11 mouse cellular contexts compared by ENCODE assay signal in the genomic region with DNA sequence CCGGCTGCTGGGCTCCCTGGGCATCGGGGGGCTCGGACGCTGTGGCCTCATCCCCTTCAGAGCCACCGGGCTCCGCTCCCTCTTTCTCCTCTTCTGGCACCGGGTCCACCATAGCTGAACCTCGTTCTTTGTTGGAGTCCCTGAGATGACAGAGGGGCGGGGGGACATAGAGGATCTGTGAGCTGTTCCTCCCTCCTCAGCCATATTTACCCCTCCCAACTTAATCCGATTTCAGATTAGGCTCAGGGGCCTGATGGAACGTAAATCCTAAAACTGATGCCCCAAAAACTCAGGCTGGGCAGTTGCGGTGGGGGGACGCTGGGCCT. TPM values are rescaled to one million over a fixed set of nuclear protein-coding genes. Genes with fewer than 3 reads are reported as not detected.
A peak's percentile ranks its signal among the peaks of the same experiment; 100 is the strongest.
DNase-seq lines count a peak whose midpoint lies in the region; ATAC-seq and TF ChIP-seq lines count a peak whose summit lies in the region.
"Had no signal": no experiment of that assay in that cellular context is flagged by ENCODE, and none has a peak within 500 bp of the region (broad histone marks: within the 10 kb centered on the region; RNA-seq: fewer than 3 reads in every experiment).

No protein-coding gene starts in this region.

- TF ChIP-seq EP300 in heart, postnatal 0 days (IDR thresholded peaks at IDR 0.05; ENCODE audit: low read depth) = no peak

- H3K9me3 ChIP-seq in heart, postnatal 0 days (replicated peaks; ENCODE audit: control insufficient read depth, low read length) = no peaks in the 10 kb centered on the region
- peaks cover 25% of the 10 kb centered on the region for H3K9me3 ChIP-seq in hindbrain, embryonic 11.5 days (ENCODE audit: control insufficient read depth, low read length)
- peaks cover 39% of the 10 kb centered on the region for H3K9me3 ChIP-seq in midbrain, embryonic 12.5 days

- peaks cover 28% of the 10 kb centered on the region for H3K4me1 ChIP-seq in heart, postnatal 0 days (ENCODE audit: control insufficient read depth, insufficient read depth)
- H3K4me1 ChIP-seq in cortical plate, adult 2 months (ENCODE audit: control insufficient read depth, insufficient read depth, low read length) = no peaks in the 10 kb centered on the region
- peaks cover 12% of the 10 kb centered on the region for H3K4me1 ChIP-seq in hindbrain, embryonic 11.5 days (replicated peaks; ENCODE audit: control insufficient read depth, insufficient read depth, low read length)
- H3K4me1 ChIP-seq in midbrain, embryonic 12.5 days = peaks cover 12% of the 10 kb centered on the region

- peak overlapping the region; percentile 97 for H3K4me2 ChIP-seq in heart, postnatal 0 days (ENCODE audit: low read depth, low read length)
- H3K4me2 ChIP-seq in hindbrain, embryonic 11.5 days (replicated peaks; ENCODE audit: low read depth, low read length) = peak overlapping the region; percentile 80
- H3K4me2 ChIP-seq in midbrain, embryonic 12.5 days (replicated peaks) = peak overlapping the region; percentile 61

- 6% methylated on average over 8 of the region's 13 CpGs for WGBS in heart, postnatal 0 days
- WGBS in hindbrain, embryonic 11.5 days = 7% methylated on average over 13 of the region's 13 CpGs
- 2% methylated on average over 13 of the region's 13 CpGs for WGBS in midbrain, embryonic 12.5 days

- peak overlapping the region; percentile 59 for H3K4me3 ChIP-seq in heart, postnatal 0 days (ENCODE audit: low read depth, low read length)
- peak overlapping the region; percentile 59 for H3K4me3 ChIP-seq in cortical plate, adult 2 months (ENCODE audit: insufficient read depth, low read length)
- peak overlapping the region; percentile 68 for H3K4me3 ChIP-seq in hindbrain, embryonic 11.5 days (ENCODE audit: low read depth, low read length)
- H3K4me3 ChIP-seq in midbrain, embryonic 12.5 days = peak overlapping the region; percentile 69

- TF ChIP-seq CTCF in heart, postnatal 0 days (IDR thresholded peaks at IDR 0.05; ENCODE audit: low read depth) = no peak
- TF ChIP-seq CTCF in cortical plate, adult 2 months (IDR thresholded peaks at IDR 0.05; ENCODE audit: extremely low read depth, insufficient read depth, low read length) = no peak

- H3K9ac ChIP-seq in heart, postnatal 0 days (replicated peaks; ENCODE audit: low read depth, low read length) = no peak overlapping the region
- peak overlapping the region; percentile 97 for H3K9ac ChIP-seq in hindbrain, embryonic 11.5 days (ENCODE audit: low read depth, low read length)
- H3K9ac ChIP-seq in midbrain, embryonic 12.5 days (replicated peaks) = peak overlapping the region; percentile 90

- H3K27me3 ChIP-seq in heart, postnatal 0 days (ENCODE audit: control insufficient read depth, insufficient read depth, low read length) = peaks cover 78% of the 10 kb centered on the region
- H3K27me3 ChIP-seq in hindbrain, embryonic 11.5 days (ENCODE audit: control insufficient read depth, insufficient read depth, low read length) = peaks cover 18% of the 10 kb centered on the region
- H3K27me3 ChIP-seq in midbrain, embryonic 12.5 days = peaks cover 18% of the 10 kb centered on the region

- TF ChIP-seq POLR2A in cortical plate, adult 2 months (IDR thresholded peaks at IDR 0.05; ENCODE audit: extremely low read depth, insufficient read depth, low read length) = no peak

- no peak overlapping the region for H3K27ac ChIP-seq in heart, postnatal 0 days (ENCODE audit: low read depth)
- H3K27ac ChIP-seq in cortical plate, adult 2 months (ENCODE audit: insufficient read depth, low read length) = peak overlapping the region; percentile 42
- H3K27ac ChIP-seq in hindbrain, embryonic 11.5 days (ENCODE audit: low read depth, low read length) = peak overlapping the region; percentile 98
- H3K27ac ChIP-seq in midbrain, embryonic 12.5 days (replicated peaks) = peak overlapping the region; percentile 98

- ATAC-seq in heart, postnatal 0 days (ENCODE audit: insufficient read depth, low read depth) = no peak
- peak; percentile 30 for ATAC-seq in hindbrain, embryonic 11.5 days (ENCODE audit: low FRiP score)
- peak; percentile 41 for ATAC-seq in midbrain, embryonic 12.5 days (ENCODE audit: low FRiP score, low read depth)

- no peaks in the 10 kb centered on the region for H3K36me3 ChIP-seq in heart, postnatal 0 days (replicated peaks; ENCODE audit: control insufficient read depth, insufficient read depth, low read length)
- H3K36me3 ChIP-seq in hindbrain, embryonic 11.5 days (ENCODE audit: control insufficient read depth, insufficient read depth, low read length) = peaks cover 38% of the 10 kb centered on the region
- peaks cover 47% of the 10 kb centered on the region for H3K36me3 ChIP-seq in midbrain, embryonic 12.5 days

- no peak for DNase-seq in heart, postnatal 0 days (ENCODE audit: low spot score)
- DNase-seq in heart, adult 18-20 months = no peak
- no peak for DNase-seq in hindbrain, embryonic 11.5 days (ENCODE audit: low spot score)
- no peak for DNase-seq in spleen, postnatal 4 days (ENCODE audit: low spot score in 2 of 2)
- no peak for DNase-seq in adrenal gland, adult 2 months
- DNase-seq in frontal cortex, postnatal 25 days (ENCODE audit: low spot score in 2 of 2) = no peak

RNA-seq across cellular contexts. Expression of a gene that starts 1.1 kb away (rescaled TPM):
- 0.31 TPM in 1 of 2 replicates, not detected in the other for total RNA-seq in heart, postnatal 0 days (2014; rRNA removed; ENCODE audit: low replicate concordance)
- not detected in 2 replicates for polyA plus RNA-seq in heart, postnatal 0 days (2015; fragmentation: Nextera tagmentation; extraction: Ambion mirVana)
- under 1 TPM in 1 of 2 experiments, not detected in 1; 0.05 TPM for total RNA-seq in heart, adult 18-20 months (2021)
- 5.6 and 7.5 TPM in 2 replicates for polyA plus RNA-seq in cortical plate, adult 2 months (2012; rRNA removed)
- polyA plus RNA-seq in hindbrain, embryonic 11.5 days (2014; fragmentation: Nextera tagmentation; extraction: Ambion mirVana) = 3.9 and 4.6 TPM in 2 replicates
- polyA plus RNA-seq in midbrain, embryonic 12.5 days (2016; fragmentation: Nextera tagmentation; extraction: Ambion mirVana) = 7.8 and 9.7 TPM in 2 replicates
- total RNA-seq in adrenal gland, adult 2 months (2021) = under 1 TPM in 1 of 2 experiments, not detected in 1; 0.07 TPM
- not detected in 2 replicates for polyA plus RNA-seq in adrenal gland, adult 2 months (2012; rRNA removed)
- total RNA-seq: hematopoietic stem cell, adult 5-6 weeks; MEL; monocyte, adult 5-6 weeks had no signal

RNA-seq across cellular contexts. Expression of a gene that starts 31.0 kb away (rescaled TPM):
- total RNA-seq in heart, postnatal 0 days (2014; rRNA removed; ENCODE audit: low replicate concordance) = 50.2 and 50.6 TPM in 2 replicates
- polyA plus RNA-seq in heart, postnatal 0 days (2015; fragmentation: Nextera tagmentation; extraction: Ambion mirVana) = 15.1 and 15.4 TPM in 2 replicates
- 10 to 100 TPM; 68.3 to 71.9 TPM for total RNA-seq in heart, adult 18-20 months (2021)
- polyA plus RNA-seq in cortical plate, adult 2 months (2012; rRNA removed) = 24.8 and 26.4 TPM in 2 replicates
- polyA plus RNA-seq in hindbrain, embryonic 11.5 days (2014; fragmentation: Nextera tagmentation; extraction: Ambion mirVana) = 17.7 and 18.2 TPM in 2 replicates
- polyA plus RNA-seq in midbrain, embryonic 12.5 days (2016; fragmentation: Nextera tagmentation; extraction: Ambion mirVana) = 22.3 and 23.5 TPM in 2 replicates
- total RNA-seq in adrenal gland, adult 2 months (2021) = 10 to 100 TPM; 50.4 to 57.8 TPM
- polyA plus RNA-seq in adrenal gland, adult 2 months (2012; rRNA removed) = 61.5 and 62.6 TPM in 2 replicates
